Mouse (Mus musculus) MEL (cell line): ENCODE results near the gene Sh2d3c.

Experiments
- GATA1 ChIP-seq: IDR thresholded peaks from 2 replicates; pipeline ENCODE4 v1.6.1; 2011; ENCODE audit warnings: low read depth, low read length, improper control_type of control experiment
- JUND ChIP-seq: IDR thresholded peaks from 2 replicates; pipeline ENCODE4 v1.6.1; 2011; ENCODE audit warnings: low read depth, mild to moderate bottlenecking, improper control_type of control experiment, low read length
- MEF2A ChIP-seq: IDR thresholded peaks from 2 replicates; pipeline ENCODE4 v1.6.1; 2014; ENCODE audit warnings: low read depth, mild to moderate bottlenecking, inconsistent platforms, low read length, improper control_type of control experiment; ENCODE audit not compliant: poor library complexity, insufficient replicate concordance, severe bottlenecking; ENCODE audit errors: extremely low read depth
- POLR2A ChIP-seq, 2 experiments: IDR thresholded peaks; 2 replicates each; pipeline ENCODE4 v1.6.1; 2011 to 2012; ENCODE audit warnings: low read length in 2 of 2, mild to moderate bottlenecking in 2 of 2, control low read depth in 1 of 2, improper control_type of control experiment in 1 of 2, low read depth in 1 of 2, moderate library complexity in 1 of 2; ENCODE audit not compliant: control insufficient read depth in 1 of 2, insufficient read depth in 1 of 2, poor library complexity in 1 of 2
- TCF12 ChIP-seq: IDR thresholded peaks from 2 replicates; pipeline ENCODE4 v1.6.1; 2014; ENCODE audit warnings: low read depth, mild to moderate bottlenecking, inconsistent platforms, low read length, improper control_type of control experiment, moderate library complexity

DNA sequence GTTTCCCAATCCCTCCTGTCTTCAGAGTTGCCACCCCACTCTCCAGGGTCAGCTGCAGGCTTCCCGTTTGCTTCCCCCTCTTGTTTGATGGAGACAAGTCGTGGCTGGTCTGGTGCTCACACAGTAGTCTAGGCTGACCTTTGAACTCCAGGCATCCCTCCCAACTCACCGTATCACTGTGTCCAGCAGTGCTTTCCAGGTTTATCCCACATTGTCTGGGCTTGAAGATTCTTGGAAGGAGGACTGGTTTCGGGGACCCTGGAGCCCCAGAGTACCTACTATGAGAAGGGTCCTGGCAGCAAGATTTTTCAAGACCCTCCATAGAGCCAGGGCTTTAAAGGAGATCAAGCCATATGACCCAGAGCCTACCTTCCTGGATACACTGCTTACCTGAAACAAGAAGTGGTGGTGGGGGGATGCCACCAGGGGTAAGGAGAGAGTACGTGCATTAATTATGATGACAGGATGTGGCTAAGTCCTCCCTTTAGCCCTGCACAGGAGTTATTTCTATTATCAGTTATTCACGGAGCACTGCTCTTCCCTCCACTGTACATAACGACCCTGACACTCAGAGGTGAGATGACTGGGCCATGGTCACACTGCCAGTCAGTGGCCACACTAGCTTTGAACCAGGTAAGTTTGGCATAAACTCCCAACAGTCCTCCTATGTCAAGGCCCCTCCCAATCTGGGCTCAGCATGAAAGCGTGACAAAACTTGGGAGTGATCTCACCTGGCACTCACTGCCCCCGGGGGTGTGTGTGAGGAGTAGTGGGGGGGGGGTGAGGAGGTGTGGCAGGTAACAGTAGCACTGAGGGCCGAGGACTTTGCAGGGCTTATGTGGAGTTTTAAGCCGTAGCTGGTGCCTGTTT lies 6.5 kb upstream of the Sh2d3c start:
- TF ChIP-seq GATA1, result no peak
- TF ChIP-seq TCF12, result no peak
- no peak for TF ChIP-seq POLR2A (IDR thresholded peaks at IDR 0.05; ENCODE audit: control insufficient read depth in 1 of 2, insufficient read depth in 1 of 2, low read depth in 1 of 2, low read length in 2 of 2, poor library complexity in 1 of 2)
- no peak for TF ChIP-seq MEF2A
- no peak for TF ChIP-seq JUND
